Mouse (Mus musculus): ENCODE data around the gene Slc25a39.
"Not testable (repeated sequence)": the region's sequence is repeated elsewhere in the genome, so short reads cannot be mapped to it uniquely, and the experiment has no call there.

Gene Slc25a39

GRCm38 (mm10) chr11:102371926-102372685, 35.6 kb downstream of the Slc25a39 start:
- DNase-seq (ENCODE audit: low spot score) = no peak

- no peak for DNase-seq (ENCODE audit: low spot score)
These were observed 37.5 kb downstream of the Slc25a39 start for GRCm38 (mm10) chr11:102370285-102370684.

GRCm38 (mm10) chr11:102369263-102369662, 38.5 kb downstream of the Slc25a39 start:
- no peak for DNase-seq (ENCODE audit: low spot score)

- DNase-seq (ENCODE audit: low spot score) = no peak
These were observed 39.4 kb downstream of the Slc25a39 start for GRCm38 (mm10) chr11:102368347-102368746.

- no peak for DNase-seq (ENCODE audit: low spot score)
These were observed 40.1 kb downstream of the Slc25a39 start for GRCm38 (mm10) chr11:102367504-102368280.

GRCm38 (mm10) chr11:102366103-102366502, 41.6 kb downstream of the Slc25a39 start, which contains the start of gene Slc4a1:
Slc4a1 (minus strand) TSS chr11:102366203.
- DNase-seq (ENCODE audit: low spot score) = not testable (repeated sequence)

GRCm38 (mm10) chr11:102365699-102366098, 42.0 kb downstream of the Slc25a39 start:
- DNase-seq (ENCODE audit: low spot score) = no peak

- no peak for DNase-seq (ENCODE audit: low spot score)
These were observed 43.0 kb downstream of the Slc25a39 start for GRCm38 (mm10) chr11:102364570-102365371.

GRCm38 (mm10) chr11:102363623-102364022, 44.1 kb downstream of the Slc25a39 start:
- DNase-seq (ENCODE audit: low spot score) = no peak

- DNase-seq (ENCODE audit: low spot score) = no peak
These were observed 45.8 kb downstream of the Slc25a39 start for GRCm38 (mm10) chr11:102361776-102362495.

GRCm38 (mm10) chr11:102358365-102358764, 49.4 kb downstream of the Slc25a39 start:
- DNase-seq (ENCODE audit: low spot score) = no peak

- DNase-seq (ENCODE audit: low spot score) = no peak
These were observed 51.0 kb downstream of the Slc25a39 start for GRCm38 (mm10) chr11:102356636-102357350.

GRCm38 (mm10) chr11:102356190-102356589, 51.6 kb downstream of the Slc25a39 start:
- DNase-seq (ENCODE audit: low spot score) = no peak

GRCm38 (mm10) chr11:102355501-102355900, 52.2 kb downstream of the Slc25a39 start:
- no peak for DNase-seq (ENCODE audit: low spot score)

- no peak for DNase-seq (ENCODE audit: low spot score)
These were observed 54.7 kb downstream of the Slc25a39 start for GRCm38 (mm10) chr11:102353021-102353431.
